Mouse (Mus musculus): Measurements from ENCODE around the gene Zmynd12. TPM values are rescaled to one million over a fixed set of nuclear protein-coding genes. Genes with fewer than 3 reads are reported as not detected.

The Zmynd12 gene
- total RNA-seq, 2 experiments from 2014 or later, result 0.26 to 0.40 TPM

DNA sequence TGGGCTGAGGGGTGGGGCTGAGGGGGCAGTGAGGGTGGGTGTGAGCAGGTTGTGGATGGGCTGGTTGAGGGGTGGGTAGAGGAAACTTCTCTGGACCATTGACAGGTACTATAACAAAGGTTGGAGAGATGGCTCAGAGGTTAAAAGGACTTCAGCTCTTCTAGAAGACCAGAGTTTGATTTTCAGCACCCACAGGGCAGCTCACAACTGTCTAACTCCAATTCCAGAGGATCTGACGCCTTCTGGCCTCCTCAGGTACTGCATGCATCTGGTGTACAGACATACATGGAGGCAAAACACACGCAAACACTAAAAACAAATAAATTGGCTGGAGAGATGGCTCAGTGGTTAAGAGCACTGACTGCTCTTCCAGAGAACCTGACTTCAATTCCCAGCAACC, 89.0 kb downstream of the Zmynd12 start:
- no peak for DNase-seq
- intact Hi-C loops (cut with DNase I), result no loop called here

DNA sequence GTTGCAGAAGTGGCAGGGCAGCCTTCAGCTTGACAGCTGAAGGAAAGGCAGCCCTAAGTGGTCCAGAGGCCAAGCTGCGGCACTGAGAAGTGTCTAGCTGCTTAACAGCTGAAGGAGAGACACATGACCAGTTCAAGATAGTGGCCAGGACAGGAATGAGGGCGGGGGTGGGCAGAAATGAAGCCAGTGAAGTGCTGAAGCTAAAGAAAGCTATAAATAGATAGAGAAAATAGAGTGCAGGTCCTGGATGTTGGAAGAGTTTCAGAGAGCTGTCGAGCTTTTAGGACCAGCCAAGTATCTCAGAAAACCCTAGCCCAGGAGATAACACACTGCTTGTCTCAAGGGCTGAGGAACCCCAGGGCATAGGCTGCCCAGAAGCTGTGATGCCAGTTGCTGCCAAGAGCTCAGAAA, 90.1 kb downstream of the Zmynd12 start:
- intact Hi-C loops (cut with DNase I), result no loop called here
- DNase-seq, result no peak

Other genes with a start within 250 kb of the Zmynd12 start
- gene Zfp691, start 248.6 kb upstream of the Zmynd12 start, total RNA-seq (2021), result 1 to 10 TPM; 4.5 to 8.7 TPM
- 1 to 10 TPM in 1 of 2 experiments, under 1 TPM in 1; 0.40 to 1.0 TPM for gene Ermap, start 232.8 kb upstream of the Zmynd12 start, total RNA-seq (2021)
- 10 to 100 TPM; 72.9 to 79.6 TPM for gene Svbp, start 227.5 kb upstream of the Zmynd12 start, total RNA-seq (2021)
- gene Tmem269, start 204.6 kb upstream of the Zmynd12 start, total RNA-seq (2021), result under 1 TPM; 0.38 to 0.48 TPM
- 10 to 100 TPM; 29.7 to 36.2 TPM for gene AU022252, start 190.1 kb upstream of the Zmynd12 start, total RNA-seq (2021)
- 10 to 100 TPM; 10.9 to 12.4 TPM for gene P3h1, start 189.9 kb upstream of the Zmynd12 start, total RNA-seq (2021)
- under 1 TPM; 0.12 to 0.14 TPM for gene Cldn19, start 167.4 kb upstream of the Zmynd12 start, total RNA-seq (2021)
- 1,000 to 10,000 TPM; 1,087 to 1,125 TPM for gene Ybx1, start 128.2 kb upstream of the Zmynd12 start, total RNA-seq (2021)
- 10 to 100 TPM; 26.2 to 27.3 TPM for gene Ppih, start 102.3 kb upstream of the Zmynd12 start, total RNA-seq (2021)
- gene Ccdc30, start 7.3 kb upstream of the Zmynd12 start, total RNA-seq (2021), result 10 to 100 TPM; 20.5 to 21.3 TPM
- 1 to 10 TPM; 5.0 to 5.8 TPM for gene Ppcs, start 394 bp upstream of the Zmynd12 start, total RNA-seq (2021)
- 10 to 100 TPM; 28.2 to 29.0 TPM for gene Rimkla, start 69.8 kb downstream of the Zmynd12 start, total RNA-seq (2021)
- gene Foxj3, start 114.2 kb downstream of the Zmynd12 start, total RNA-seq (2021), result 10 to 100 TPM; 81.2 to 82.6 TPM
- gene Frg2f1, start 116.7 kb downstream of the Zmynd12 start, total RNA-seq (2021), result 10 to 100 TPM; 24.1 to 28.0 TPM
- gene Guca2a, start 214.9 kb downstream of the Zmynd12 start, total RNA-seq (2021), result not detected
- not detected for gene Guca2b, start 236.1 kb downstream of the Zmynd12 start, total RNA-seq (2021)